Mouse (Mus musculus) spleen, postnatal 36 days (tissue): Measurements from ENCODE around the gene Gp9.

ENCODE experiments used
- DNase-seq, 2 experiments: peaks; one replicate each; pipeline ENCODE4 v3.0.0; 2022; ENCODE audit warnings: low spot score in 2 of 2, mixed read lengths in 1 of 2

Gene Gp9

DNA sequence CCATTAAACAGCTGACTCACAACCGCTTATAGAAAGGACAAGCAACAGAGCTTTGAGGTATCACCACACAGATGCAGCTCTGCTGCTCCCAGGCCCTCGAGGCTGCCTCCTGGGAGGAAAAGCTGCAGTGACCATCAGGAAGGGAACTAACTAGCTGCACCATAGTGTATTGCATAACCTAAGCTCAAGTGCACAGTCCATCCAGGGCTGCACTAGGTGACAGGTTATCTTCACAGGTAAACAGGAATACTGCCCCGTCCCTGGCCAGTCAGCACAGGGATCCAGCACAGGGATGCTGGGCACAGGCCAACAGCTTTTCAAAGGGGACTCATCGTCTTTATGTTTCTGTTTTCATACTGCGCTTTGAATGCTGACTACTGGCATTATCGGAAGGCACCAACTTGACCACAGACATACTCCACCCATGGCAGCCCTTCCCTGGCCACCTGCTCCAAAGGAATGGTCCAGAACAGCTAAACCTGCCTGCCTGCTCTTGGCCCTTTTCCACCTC lies 31.8 kb downstream of the Gp9 start:
- peak; percentile 42 to 67 for DNase-seq

DNA sequence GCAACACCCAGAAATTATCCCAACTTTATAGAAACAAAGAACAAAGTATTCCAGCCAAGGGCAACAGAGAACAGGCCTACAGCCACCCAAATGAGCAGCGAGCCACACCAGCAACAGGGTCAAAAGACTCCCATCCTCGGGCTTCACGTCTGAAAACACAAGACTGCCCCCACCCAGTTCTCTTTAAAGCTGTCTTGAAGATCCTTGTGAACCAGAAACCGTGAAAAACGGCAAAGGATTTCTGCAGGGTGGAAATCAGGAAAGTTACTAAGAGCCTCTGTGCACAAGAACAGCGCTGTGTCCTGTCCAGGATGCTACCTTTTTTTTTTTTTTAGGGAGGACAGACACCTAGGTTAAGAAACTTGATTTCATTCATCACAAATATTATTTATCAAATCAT lies 32.4 kb downstream of the Gp9 start:
- DNase-seq, result no peak

DNA sequence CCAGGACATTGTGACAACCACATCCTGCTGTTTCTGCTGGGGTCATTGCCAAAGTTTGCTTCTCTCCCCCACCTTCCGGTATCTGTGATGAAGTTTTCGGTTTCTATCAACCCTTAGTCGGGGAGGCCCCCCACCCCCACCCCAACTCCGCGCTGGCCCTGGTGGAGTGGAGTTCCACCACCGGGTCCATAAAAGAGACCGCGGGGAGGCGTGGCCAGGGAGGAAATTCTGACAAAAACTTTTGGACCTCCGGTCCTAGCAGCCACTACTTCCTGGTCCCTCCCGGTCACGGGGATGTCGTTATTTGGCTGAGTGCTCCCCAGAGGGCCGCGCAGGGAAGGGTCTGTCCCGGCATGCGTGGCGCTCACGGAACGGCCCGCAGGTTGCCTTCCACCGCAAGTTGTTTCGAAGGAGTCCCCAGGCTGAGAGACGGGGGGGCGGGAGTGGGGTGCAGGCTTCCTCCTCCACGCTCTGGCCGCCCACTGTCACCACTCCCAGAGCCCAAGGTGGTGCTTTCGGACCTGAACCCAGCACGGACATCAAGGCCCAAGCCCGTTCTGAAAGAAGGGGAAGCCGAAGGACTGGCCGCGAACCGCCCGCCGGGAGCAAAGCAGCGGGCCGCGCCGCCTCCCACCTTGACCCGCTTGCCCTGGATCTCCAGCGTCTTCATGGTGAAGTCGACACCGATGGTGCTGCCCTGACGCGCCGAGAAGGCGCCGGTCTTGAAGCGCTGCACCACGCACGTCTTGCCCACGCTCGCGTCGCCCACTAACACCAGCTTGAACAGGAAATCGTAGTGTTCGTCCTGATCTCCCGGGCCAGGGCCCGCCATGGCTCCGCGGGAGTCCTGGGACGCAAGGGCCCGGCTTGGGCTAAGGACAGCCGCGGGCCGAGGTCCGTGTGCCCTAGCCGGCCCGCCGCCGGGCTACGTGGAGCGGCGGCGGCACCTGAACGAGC lies 33.1 kb downstream of the Gp9 start:
- DNase-seq, result peak; percentile 75 to 82

DNA sequence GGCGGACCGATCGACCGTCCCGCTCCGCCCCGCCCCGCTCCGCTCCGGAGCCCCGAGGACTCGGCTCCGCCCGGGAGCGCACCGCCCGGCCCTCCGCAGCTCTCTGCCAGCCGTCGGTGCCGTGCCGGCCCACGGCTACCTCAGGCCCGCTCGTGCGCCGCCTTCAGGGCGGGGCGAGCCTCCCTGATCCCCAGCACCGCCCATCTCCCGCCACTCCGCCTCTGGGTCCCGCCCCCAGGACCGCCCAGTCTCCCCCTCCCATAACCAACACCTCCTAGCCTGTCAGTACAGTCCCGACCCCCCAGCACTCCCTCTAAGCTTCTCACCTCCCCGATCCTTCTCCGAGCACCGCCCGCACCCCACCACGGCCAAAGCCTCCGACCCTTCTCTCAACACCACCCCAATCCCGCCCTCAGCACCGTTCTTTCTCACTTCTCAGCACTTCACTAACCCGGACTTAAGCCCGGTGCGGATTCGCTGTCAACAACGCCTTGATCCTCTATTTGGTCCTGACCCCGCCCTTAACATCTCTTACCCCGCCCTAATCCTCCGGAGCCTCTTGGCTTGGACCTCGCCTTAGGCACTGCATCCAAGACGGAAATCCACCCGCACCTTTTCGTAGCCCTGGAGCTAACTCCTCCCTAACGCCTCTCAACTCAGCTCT lies 33.9 kb downstream of the Gp9 start, which contains the start of gene Rab43:
Rab43 (minus strand) TSS at position 490 of the 664 bp plus-strand sequence.
- DNase-seq, result peak; percentile 93

DNA sequence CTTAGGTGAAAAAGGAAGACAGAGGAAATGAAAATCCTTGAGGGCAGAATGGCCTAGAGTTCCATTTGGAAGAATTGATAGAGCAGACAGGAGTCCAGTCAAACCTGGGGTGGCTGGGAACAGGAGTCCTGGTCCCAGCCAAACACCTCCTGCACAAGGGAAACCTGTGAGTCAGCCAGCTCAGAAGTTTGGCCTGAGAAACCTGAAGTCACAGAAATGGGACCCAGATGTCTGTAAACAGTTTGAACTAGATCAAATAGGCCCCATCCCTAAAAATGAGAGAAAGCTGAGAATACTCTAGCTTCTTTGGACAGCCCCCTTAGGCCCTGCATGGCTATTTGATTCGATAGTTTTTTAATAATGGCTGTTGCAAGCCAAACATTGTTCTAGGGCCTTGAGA lies 34.8 kb downstream of the Gp9 start:
- no peak for DNase-seq

DNA sequence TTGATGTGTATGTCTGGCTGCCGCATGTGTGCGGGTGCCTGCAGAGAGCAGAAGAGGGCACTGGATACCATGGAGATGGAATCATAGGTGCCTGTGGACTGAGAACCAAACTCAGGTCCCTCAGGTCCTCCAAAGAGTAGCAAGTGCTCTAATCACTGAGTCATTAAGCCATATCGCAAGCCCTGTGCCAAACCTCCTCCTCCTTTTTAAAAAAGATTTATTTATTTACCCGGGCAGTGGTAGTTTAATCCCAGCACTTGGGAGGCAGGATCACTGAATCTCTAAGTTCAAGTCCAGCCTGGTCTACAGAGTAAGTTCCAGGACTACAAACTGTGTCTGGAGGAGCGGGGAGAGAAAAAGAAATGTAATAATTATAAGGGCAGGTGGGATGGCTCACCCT lies 36.6 kb downstream of the Gp9 start:
- DNase-seq, result no peak

DNA sequence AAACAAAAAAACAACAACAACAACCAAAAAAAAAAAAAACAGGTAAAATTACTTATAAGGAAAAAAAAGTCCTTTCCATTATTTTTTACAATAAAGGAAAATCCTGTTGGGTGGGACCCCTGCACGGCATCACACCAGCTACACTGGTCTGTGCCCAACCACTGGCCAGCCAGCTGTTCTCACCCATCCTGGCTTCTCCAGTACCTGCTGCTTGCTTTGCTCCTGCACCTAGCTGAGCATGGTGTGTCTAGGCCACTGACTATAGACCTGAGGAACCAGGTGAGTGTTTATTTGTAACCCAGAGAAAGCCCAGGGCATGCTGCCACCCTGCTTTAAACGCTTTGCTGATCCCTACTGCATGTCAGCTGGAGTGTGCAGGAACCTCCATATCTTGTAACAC lies 42.5 kb downstream of the Gp9 start:
- DNase-seq, result no peak
